Mouse (Mus musculus) urinary bladder, adult 18-20 months (tissue): ENCODE results near the gene Myom1.

Source experiments
- DNase-seq, 2 experiments: peaks; one replicate each; pipeline ENCODE4 v3.0.0; 2022; ENCODE audit warnings: low spot score in 2 of 2, mixed read lengths in 2 of 2

Myom1 gene

DNA sequence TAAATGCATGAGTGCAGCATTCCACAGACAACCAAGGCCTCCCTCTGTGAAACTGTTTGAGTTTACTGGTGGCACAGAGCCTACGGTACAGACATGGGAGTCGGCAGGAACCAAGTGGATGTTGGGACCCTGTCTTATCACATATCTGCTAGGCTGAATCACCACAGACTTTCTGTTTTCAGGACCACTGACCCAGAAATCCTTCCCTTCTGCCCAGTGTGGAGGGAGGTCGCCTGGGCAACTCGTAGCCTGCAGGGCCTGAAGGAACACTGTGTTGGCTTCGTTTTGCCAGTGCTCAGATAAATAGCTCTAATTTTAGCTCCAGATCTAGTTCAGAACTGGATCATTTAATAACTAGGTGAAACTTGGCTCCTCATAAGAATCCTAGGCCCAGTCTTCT is 12.5 kb downstream of the Myom1 start:
- no peak for DNase-seq

- no peak for DNase-seq
These were observed 15.1 kb downstream of the Myom1 start for GRCm38 (mm10) chr17:71017457-71017998.

DNA sequence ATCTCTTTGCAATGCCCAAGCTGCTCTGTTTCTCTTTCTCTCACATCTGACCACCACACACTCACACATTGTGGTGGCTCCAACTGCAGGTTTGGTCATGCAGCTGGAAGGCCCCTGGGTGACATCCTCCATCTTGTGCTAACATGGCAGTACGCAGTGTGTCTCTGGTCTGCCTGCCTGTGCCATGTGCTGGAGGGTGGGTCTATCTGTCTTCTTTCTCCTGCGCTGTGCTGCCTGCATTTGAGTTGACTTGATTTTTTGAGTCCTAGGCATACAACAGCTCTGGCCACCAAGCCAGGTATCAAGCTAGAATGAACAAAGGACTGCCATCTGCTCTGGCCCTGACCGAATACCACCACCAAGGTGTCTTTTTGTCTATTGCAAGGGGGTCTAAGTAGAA is 15.7 kb downstream of the Myom1 start:
- no peak for DNase-seq

GRCm38 (mm10) chr17:71018616-71019308 is 16.3 kb downstream of the Myom1 start:
- no peak for DNase-seq

- no peak for DNase-seq
These were observed 16.8 kb downstream of the Myom1 start for GRCm38 (mm10) chr17:71019309-71019655.

- no peak for DNase-seq
These were observed 17.4 kb downstream of the Myom1 start for GRCm38 (mm10) chr17:71019860-71020259.

GRCm38 (mm10) chr17:71022841-71023240 is 20.4 kb downstream of the Myom1 start:
- DNase-seq, result no peak

DNA sequence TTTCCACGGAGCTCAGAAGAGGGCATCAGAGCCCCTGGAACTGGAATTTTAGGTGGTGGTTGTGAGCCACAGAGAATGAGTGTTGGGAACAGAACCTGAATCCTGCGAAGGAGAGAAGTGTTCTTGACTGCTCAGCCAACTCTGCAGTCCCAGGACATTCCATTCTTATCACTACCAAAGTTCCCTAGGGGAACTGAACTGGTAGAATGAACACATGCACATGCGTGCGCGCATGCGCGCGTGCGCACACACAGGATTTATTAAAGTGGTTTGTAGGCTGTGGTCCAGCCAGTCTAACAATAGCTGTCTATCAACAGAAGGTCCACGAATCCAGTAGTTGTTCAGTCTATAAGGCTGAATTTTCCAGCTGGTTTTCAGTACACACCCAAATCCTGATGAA is 21.6 kb downstream of the Myom1 start:
- no peak for DNase-seq

DNA sequence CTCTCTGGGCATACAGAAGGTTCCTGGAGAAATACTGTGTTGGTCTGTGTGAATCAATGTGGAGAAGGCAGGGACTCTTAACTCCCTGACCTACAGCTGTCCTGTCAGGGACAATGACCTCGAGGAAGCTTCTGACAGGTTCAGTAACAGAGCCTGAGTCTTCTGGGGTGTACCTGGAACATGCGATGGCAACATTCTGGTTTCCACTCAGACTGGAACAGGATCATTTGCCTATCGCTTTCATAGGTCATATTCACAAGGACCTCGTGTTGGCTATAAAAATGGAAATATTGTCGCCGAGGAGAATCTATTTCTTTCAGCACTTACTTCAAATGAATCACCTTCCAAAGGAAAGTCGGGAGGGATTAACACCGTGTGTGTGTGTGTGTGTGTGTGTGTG is 23.5 kb downstream of the Myom1 start:
- DNase-seq, result no peak

GRCm38 (mm10) chr17:71027186-71027585 is 24.8 kb downstream of the Myom1 start:
- DNase-seq, result no peak

- DNase-seq, result no peak
These were observed 30.3 kb downstream of the Myom1 start for GRCm38 (mm10) chr17:71032719-71033118.

DNA sequence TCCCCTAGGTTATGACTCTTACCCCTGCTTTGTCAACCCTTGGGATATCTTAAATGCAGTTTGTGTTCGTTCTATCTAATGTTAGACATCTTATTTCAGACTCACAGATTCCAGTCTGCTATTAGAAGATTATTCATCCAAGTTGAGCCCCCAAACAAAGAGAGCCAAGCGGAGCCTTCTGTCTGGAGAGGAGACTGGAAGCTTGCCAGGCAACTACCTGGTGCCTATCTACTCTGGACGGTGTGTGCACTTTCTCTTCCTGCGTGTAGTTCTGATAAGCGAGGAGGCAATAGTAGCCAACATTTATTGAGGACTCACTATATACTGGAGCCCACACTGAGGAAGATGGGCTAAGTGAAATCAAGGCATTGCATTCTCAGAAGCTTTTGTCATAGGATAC is 32.0 kb downstream of the Myom1 start:
- no peak for DNase-seq

DNA sequence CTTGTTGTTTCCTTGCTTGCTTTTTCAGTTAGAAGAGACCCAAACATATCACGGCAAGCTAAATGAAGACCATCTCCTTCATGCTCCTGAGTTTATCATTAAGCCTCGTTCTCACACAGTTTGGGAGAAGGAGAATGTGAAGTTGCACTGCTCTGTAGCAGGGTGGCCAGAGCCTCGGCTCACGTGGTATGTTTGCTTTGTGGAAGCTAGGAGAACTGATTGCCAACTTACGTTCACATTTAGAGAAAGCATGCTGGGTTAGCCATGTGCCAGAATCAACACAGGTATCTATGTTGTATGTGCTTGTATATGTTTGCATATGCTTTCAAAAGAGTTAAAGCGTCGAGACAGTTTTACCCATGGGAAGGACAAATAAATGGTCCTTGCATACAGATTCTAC is 34.8 kb downstream of the Myom1 start:
- DNase-seq, result no peak

GRCm38 (mm10) chr17:71038812-71039211 is 36.4 kb downstream of the Myom1 start:
- DNase-seq, result no peak

GRCm38 (mm10) chr17:71039851-71040581 is 37.6 kb downstream of the Myom1 start:
- no peak for DNase-seq

DNA sequence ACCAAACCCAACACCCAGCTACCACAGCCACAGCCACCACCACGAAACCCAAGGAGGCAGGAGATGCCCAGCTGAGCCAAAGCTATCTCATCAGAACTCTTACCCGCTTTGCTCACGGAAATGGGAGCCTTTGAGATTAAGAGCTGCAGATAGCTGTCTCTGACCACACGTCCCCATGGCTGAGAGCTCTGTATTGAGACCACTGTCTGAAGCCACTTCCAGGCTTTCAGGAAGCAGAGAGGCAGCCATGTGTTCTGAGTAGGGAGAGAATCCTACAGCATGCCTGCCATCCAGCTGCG is 38.1 kb downstream of the Myom1 start:
- no peak for DNase-seq

DNA sequence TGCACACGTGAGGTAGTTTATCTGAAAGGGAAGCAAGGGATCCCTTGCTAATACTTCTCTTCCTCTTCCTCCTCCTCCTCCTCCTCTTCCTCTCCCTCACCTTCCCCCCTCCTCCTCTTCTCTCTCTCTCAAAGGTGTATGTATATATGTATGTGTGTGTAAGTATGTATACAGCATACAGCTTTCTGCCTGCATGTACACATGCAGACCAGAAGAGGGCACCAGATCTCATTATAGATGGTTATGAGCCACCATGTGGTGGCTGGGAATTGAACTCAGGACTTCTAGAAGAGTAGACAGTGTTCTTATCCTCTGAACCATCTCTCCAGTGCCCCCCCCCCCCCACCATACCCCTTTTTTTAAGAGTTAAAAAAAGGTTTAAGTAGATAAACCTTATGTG is 40.2 kb downstream of the Myom1 start:
- DNase-seq, result no peak

DNA sequence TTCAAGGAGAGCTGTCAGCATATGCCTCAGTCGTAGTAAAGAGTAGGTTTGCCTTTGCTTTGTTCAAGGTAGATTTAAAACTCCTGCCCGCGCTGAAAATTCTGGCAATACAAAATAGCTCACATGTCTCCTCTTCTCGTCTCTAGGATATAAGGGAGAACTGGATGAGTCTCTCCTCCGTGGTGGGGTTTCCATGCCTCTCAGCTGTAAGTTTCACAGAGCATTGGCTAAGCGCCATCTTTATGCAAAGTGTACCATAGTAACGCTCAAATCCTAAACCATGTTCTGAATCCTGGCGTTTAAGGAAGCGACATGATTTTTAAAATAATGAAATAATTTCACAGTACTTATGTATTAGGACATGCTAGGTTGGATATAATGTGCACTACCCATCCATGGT is 43.2 kb downstream of the Myom1 start:
- no peak for DNase-seq

GRCm38 (mm10) chr17:71046856-71047255 is 44.4 kb downstream of the Myom1 start:
- no peak for DNase-seq

DNA sequence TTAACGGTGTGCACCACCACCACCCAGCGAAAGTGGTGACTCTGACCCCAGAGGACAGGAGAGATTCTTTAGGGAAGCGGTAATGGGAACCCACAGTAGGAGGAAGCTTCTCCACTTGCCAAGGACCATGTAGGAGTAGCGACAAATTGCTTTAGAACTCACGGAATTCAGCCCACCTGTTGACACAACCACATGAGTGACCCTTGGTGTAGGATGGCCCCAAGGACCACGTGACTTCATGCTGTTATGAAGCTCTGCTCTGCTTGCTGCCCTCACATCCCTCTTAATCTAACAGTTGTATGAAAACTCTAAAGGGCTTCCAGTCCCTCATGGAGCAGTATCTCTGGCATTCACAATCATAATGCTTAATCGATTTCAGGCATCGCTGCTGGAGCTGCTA is 46.9 kb downstream of the Myom1 start:
- no peak for DNase-seq

- DNase-seq, result no peak
These were observed 50.8 kb downstream of the Myom1 start for GRCm38 (mm10) chr17:71053134-71053708.

DNA sequence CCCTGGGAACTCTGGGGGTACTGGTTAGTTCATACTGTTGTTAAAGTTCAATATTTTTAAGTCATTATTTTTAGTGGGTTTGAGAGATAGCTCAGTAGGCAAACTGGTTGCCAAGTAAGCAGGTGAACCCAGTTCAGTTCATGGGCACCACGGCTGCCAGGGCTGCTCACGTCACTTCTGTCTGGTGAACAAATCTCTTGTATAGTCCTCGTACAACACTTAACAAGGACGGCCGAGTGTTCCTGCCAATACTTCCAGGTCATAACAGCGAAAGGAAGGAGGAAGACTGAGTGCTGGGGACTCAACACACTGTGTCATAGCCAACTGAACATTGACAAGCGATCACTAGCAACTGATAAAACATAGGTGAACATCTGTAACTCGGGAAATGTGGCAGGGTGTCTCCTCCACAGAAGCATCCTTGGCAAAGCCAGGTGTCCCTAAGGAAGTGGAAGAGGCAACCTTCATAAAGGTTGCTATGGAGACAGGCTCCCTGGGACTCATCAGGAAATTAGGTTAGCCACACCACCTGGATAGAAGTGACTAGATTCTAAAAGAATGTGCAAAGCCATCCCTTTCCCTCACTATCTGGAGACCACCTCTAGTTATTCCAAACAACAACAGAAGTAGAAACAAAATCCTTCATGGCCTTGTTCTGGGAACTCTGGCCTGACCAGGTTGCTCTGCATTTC is 52.9 kb downstream of the Myom1 start:
- DNase-seq, result no peak

GRCm38 (mm10) chr17:71056405-71056804 is 54.0 kb downstream of the Myom1 start:
- DNase-seq, result no peak
